Mouse (Mus musculus): ENCODE results near the gene Mrpl4. TPM values are rescaled to one million over a fixed set of nuclear protein-coding genes. Genes with fewer than 3 reads are reported as not detected.

Gene Mrpl4
- polyA plus RNA-seq, 1 experiment from 2014 or later = 114 TPM

DNA sequence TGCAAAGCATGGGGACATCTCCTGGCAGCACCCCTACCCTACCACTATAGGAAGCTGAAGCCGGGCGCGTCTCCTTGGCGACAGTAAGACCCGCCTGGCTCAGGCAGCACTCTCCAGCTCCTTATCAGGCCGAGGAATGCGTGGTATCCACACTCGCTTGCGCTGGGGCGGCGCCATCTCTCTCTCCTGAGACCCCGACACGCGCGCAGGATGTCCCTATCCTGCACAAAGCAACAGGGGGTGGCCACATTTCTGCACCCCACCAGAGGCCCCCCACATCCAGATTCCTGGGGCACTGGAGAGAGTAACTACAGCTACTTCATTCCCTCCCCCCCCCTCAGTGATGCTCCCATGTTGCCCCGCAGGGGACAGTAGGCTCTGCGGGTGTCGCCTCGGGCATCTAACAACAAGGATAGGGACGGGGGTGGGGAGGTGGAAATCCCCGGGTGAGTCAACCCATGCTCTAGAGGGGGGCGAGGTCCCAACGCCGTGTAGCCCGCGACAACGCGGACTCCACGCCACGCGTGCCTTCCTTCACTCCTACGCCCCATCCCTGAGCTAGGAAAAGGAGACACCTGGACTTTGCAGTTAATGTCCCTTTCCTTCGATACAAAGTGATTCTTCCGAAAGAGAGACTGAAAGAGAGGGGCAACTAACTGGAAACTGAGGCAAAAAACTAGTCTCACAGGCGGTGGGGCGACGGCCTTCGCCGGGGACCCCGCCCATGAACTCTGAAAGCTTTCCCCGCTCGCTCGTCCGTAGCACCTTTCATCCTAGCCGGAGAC is 26.9 kb upstream of the Mrpl4 start:
- Histone ChIP-seq H3K27ac (replicated peaks) (peak overlapping the region; percentile 80), H3K4me2 (peak overlapping the region; percentile 99), H3K36me3 (no peaks in the 10 kb centered on the region), H3K4me1 (peaks cover 46% of the 10 kb centered on the region), H3K4me3 (replicated peaks) (peak overlapping the region; percentile 80), H3K9me3 (replicated peaks) (no peaks in the 10 kb centered on the region), H3K9ac (replicated peaks) (peak overlapping the region; percentile 85), H3K27me3 (replicated peaks) (no peaks in the 10 kb centered on the region)
- under 1% methylated on average over 45 of the region's 45 CpGs for WGBS
- ATAC-seq (ENCODE audit: low FRiP score) = peak; percentile 37

DNA sequence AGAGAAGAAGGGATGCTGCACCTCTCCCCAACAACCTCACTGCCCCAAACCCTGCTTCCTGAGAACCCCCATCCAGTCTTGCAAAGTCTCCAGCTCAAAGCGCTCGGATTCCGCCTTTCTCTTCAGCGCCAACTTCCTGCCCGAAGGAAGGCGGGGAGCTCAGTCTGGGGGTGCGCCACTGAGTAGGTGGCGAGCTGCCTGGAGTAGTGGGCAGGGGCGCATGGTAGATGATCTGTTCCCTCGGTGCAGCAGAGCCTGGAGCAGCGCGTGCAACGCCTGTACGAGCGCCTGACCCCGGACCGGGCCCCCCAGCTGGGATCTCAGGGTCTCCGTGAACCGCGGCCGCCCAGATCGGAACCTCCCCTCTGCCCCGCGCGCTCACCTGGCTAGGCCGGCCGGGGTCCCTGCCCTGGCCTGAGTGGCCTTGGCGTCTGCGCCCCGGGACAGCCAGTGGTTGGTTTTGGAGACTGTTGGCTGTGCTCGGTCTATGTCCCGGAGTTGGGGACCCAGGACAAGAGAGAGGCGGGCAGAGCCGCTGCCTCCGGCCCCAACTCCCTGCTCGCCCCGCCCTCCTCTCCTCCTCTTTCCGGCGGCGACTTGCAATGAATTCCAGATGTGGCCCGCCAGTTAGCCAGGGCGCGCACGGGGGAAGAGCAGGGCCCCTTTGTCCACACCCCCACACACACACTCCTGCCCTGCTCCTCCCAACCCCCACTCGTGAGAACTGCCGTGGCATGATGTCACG is 26.1 kb upstream of the Mrpl4 start, which contains the start of gene S1pr2:
S1pr2 (minus strand) TSS at position 566 of the 745 bp plus-strand sequence.
- Histone ChIP-seq H3K36me3 (no peaks in the 10 kb centered on the region), H3K27me3 (replicated peaks) (no peaks in the 10 kb centered on the region), H3K9me3 (replicated peaks) (no peaks in the 10 kb centered on the region), H3K27ac (replicated peaks) (peak within 1 kb of the TSS; percentile 80), H3K4me2 (peak within 1 kb of the TSS; percentile 99), H3K9ac (replicated peaks) (peak within 1 kb of the TSS; percentile 85), H3K4me1 (peaks cover 46% of the 10 kb centered on the region), H3K4me3 (replicated peaks) (peak within 1 kb of the TSS; percentile 80)
- WGBS = under 1% methylated on average over 42 of the region's 47 CpGs
- ATAC-seq (ENCODE audit: low FRiP score) = peak; percentile 65

DNA sequence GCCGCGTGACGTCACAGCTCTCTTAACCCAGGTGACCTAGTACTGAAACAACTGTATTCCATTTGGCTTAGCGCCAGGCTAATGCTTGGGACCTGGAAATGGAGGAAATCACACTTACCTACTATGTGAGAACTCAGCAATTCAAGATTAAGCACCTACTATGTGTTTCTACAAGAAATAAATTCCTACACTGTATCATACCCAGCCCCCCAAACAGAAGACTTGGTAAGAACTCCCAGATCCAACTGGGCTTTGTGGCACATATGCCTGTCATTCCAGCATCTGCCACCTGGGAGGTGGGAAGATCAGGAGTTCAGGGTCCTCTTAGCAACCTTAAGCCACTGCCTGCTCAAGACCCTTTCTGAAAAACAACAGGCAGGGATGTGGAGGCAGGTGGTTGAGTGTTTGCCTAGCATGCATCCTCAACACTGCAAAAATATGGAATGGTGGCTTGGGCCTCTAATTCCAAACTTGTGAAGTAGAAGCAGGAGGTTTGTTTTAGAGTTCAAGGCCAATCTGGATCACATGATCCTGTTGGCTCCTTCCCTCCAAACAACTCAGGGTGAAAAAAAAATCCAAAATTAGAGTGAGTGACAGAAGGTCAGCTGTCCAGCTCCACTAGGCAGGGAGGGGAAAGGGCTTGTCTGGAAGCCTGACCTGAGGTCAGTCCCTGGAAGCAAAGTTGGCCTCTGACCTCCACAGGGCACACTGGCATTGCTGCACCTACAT is 25.4 kb upstream of the Mrpl4 start:
- Histone ChIP-seq H3K36me3 (no peaks in the 10 kb centered on the region), H3K27me3 (replicated peaks) (no peaks in the 10 kb centered on the region), H3K4me1 (peaks cover 40% of the 10 kb centered on the region), H3K9me3 (replicated peaks) (no peaks in the 10 kb centered on the region), H3K27ac (replicated peaks) (peak overlapping the region; percentile 80; the same call in 1 of the 2 replicates), H3K4me2 (peak overlapping the region; percentile 99), H3K4me3 (replicated peaks) (peak overlapping the region; percentile 80), H3K9ac (replicated peaks) (peak overlapping the region; percentile 85)
- WGBS = 4% methylated on average over 4 of the region's 4 CpGs
- 0 out of 2 replicates have a peak, but pooled peaks have one; percentile 16 for ATAC-seq (ENCODE audit: low FRiP score)

DNA sequence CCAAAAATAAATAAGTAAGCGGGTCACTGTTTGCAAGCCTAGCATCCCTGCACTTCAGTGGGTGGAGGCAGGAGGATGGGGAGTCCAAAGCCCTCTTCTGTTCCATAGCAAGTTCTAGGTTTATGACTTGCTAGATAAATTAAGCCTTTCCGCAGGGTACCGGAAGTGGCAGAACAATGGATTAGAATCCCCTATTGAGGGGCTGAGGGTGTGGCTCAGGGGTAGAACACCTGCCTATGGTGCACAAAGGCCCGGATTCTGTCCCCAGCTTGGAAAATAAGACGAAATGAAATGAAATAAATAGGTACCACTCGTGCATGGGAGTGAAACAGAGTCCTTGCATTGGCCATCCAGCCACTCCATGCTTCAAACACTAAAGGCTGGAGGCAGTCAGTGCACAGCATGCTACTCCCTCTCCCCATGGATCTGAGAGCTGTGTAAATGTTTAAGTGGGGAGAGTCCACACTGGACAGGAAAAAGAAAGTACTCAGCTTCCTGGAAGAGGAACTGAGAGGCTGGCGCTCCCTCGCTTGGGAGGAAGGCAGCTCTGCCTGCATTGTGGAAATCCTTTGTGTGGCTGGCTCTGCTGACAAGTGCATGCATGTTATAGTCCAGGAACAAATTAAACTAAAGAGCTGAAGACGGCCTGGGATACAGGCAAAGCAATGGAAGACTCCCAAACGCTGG is 24.0 kb upstream of the Mrpl4 start:
- no peak for ATAC-seq (ENCODE audit: low FRiP score)
- H3K9ac ChIP-seq (replicated peaks) = no peak overlapping the region
- no peak overlapping the region for H3K4me3 ChIP-seq (replicated peaks)
- peaks cover 25% of the 10 kb centered on the region for H3K4me1 ChIP-seq
- H3K4me2 ChIP-seq = no peak overlapping the region
- H3K27ac ChIP-seq (replicated peaks) = no peak overlapping the region; the same call in 1 of the 2 replicates
- 56% methylated on average over 10 of the region's 10 CpGs for WGBS
- no peaks in the 10 kb centered on the region for H3K36me3 ChIP-seq
- no peaks in the 10 kb centered on the region for H3K9me3 ChIP-seq (replicated peaks)
- no peaks in the 10 kb centered on the region for H3K27me3 ChIP-seq (replicated peaks)

DNA sequence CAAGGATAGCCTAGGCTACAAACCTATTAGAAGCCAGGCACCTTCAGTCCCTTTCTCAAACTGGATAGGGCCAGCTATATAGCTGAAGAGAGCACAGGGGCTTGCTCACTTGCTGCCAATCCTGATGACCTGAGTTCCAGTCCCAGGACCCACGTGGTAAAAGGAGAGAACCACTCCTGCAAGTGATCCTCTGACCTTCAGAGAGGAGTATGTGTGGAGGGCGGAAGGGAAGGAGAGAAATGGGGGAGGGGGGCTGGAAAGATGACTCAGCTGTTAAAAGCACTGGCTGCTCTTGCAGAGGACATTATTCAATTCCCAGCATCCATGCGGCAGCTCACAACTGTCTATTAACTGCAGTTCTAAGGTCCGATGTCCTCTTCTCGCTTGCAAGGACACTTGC is 23.4 kb upstream of the Mrpl4 start:
- no peak for ATAC-seq (ENCODE audit: low FRiP score)
- Histone ChIP-seq H3K4me3 (replicated peaks) (no peak overlapping the region), H3K27ac (replicated peaks) (no peak overlapping the region), H3K9ac (replicated peaks) (no peak overlapping the region), H3K4me2 (no peak overlapping the region), H3K4me1 (peaks cover 20% of the 10 kb centered on the region), H3K36me3 (no peaks in the 10 kb centered on the region), H3K9me3 (replicated peaks) (no peaks in the 10 kb centered on the region), H3K27me3 (replicated peaks) (no peaks in the 10 kb centered on the region)
- WGBS = 65% methylated on average over 5 of the region's 5 CpGs

DNA sequence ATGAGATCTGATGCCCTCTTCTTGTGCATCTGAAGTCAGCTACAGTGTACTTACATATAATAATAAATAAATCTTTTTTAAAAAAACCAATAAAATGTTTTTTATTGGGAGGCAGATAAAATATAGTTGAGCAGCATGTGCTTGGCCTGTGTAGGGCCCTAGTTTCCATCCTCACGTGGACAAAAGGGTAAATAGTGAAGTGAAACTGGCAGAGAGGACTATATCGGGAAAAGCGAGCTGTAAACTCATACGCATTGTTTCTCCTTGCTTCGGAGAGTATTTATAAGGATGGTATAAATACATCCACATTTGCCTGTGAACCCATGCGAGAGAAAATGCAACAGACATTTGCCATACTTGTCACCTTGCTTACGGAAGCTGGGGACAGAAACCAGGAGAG is 22.8 kb upstream of the Mrpl4 start:
- H3K27ac ChIP-seq (replicated peaks) = no peak overlapping the region
- no peaks in the 10 kb centered on the region for H3K27me3 ChIP-seq (replicated peaks)
- WGBS = 85% methylated on average over 7 of the region's 7 CpGs
- H3K9ac ChIP-seq (replicated peaks) = no peak overlapping the region
- no peak for ATAC-seq (ENCODE audit: low FRiP score)
- H3K4me1 ChIP-seq = peaks cover 18% of the 10 kb centered on the region
- H3K4me2 ChIP-seq = no peak overlapping the region
- H3K9me3 ChIP-seq (replicated peaks) = no peaks in the 10 kb centered on the region
- H3K36me3 ChIP-seq = no peaks in the 10 kb centered on the region
- H3K4me3 ChIP-seq (replicated peaks) = no peak overlapping the region

DNA sequence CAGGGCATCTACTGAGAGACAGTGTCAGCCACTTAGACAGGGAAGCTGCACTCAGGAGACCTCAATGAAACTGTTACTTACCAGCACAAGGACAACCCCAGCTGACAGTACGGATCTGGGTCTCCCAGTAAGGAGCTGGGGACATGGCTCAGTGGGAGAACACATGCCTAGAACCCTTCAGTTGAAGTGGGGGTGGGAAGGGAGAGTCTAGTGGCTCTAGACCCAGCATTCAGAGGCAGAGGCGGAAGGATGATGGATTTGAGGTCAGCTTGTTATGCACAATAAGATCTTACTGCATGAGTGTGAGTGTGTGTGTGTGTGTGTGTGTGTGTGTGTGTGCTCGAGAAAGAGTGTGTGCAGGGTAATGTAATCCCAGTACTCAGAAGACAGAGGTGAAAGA is 20.4 kb upstream of the Mrpl4 start:
- no peaks in the 10 kb centered on the region for H3K36me3 ChIP-seq
- H3K4me3 ChIP-seq (replicated peaks) = no peak overlapping the region
- H3K4me2 ChIP-seq = no peak overlapping the region
- 68% methylated on average over 3 of the region's 3 CpGs for WGBS
- H3K9ac ChIP-seq (replicated peaks) = no peak overlapping the region
- H3K4me1 ChIP-seq = no peaks in the 10 kb centered on the region
- no peaks in the 10 kb centered on the region for H3K9me3 ChIP-seq (replicated peaks)
- no peaks in the 10 kb centered on the region for H3K27me3 ChIP-seq (replicated peaks)
- H3K27ac ChIP-seq (replicated peaks) = no peak overlapping the region
- no peak for ATAC-seq (ENCODE audit: low FRiP score)

DNA sequence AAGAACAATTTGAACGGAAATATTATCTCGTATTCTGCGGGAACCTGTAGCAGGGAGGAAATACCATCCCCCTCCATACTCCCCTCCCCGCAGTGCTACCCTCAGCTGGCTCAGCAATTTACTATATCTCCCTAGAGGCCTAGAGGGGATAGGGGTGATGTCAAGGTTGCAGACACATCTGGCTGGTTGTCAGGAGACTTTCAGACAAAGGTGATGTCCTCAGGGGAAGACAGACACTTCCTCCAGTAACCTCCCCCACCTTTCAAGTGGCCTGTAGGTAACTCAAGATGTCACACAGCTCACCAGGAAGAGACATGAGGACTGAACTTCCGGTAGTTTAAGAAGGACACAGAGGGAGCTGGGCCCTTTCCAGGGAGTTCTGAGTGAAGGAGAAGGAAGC is 19.4 kb upstream of the Mrpl4 start:
- no peaks in the 10 kb centered on the region for H3K36me3 ChIP-seq
- no peak overlapping the region for H3K9ac ChIP-seq (replicated peaks)
- no peaks in the 10 kb centered on the region for H3K4me1 ChIP-seq
- H3K4me2 ChIP-seq = no peak overlapping the region
- no peak overlapping the region for H3K4me3 ChIP-seq (replicated peaks)
- no peaks in the 10 kb centered on the region for H3K27me3 ChIP-seq (replicated peaks)
- 75% methylated on average over 5 of the region's 5 CpGs for WGBS
- no peak overlapping the region for H3K27ac ChIP-seq (replicated peaks)
- H3K9me3 ChIP-seq (replicated peaks) = no peaks in the 10 kb centered on the region
- ATAC-seq (ENCODE audit: low FRiP score) = no peak

DNA sequence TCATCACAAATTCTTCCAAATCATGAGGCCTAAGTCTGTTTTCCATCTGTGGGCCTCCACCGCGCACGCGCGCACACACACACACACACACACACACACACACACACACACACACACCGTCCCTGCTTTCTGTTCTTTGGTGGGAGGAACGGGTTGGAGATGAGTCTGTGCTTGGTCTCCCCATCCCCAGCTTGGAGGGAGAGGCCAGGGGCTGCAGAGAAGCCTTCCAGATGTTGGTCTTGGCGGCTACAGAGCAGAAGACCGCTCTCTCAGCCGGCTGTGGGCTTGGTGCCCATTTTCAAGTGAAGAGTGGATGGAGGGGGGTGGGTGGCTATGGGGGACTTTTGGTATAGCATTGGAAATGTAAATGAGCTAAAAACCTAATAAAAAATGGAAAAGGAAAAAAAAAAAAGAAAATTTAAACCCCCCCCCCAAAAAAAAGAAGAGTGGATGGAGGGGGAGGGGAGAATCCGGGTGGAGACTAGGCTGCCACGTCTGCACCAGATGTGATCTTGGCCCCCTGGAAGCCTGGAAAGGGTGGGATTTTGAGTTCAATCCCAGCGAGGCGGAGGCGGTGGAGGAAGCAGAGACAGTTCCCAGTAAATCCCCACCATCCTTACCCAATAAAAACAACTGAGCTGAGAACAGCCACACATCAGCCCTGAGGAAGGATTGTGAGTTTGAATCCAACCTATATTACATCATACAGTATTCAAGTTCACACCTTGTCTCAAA is 15.4 kb upstream of the Mrpl4 start:
- Histone ChIP-seq H3K27ac (replicated peaks) (no peak overlapping the region), H3K9ac (replicated peaks) (no peak overlapping the region), H3K36me3 (no peaks in the 10 kb centered on the region), H3K4me2 (no peak overlapping the region), H3K9me3 (replicated peaks) (no peaks in the 10 kb centered on the region), H3K27me3 (replicated peaks) (no peaks in the 10 kb centered on the region), H3K4me1 (0 out of 2 replicates have a peak, but pooled peaks cover 6% of the 10 kb centered on the region), H3K4me3 (replicated peaks) (no peak overlapping the region)
- ATAC-seq (ENCODE audit: low FRiP score) = no peak
- whole genome bisulfite sequencing = 67% methylated on average over 15 of the region's 15 CpGs

DNA sequence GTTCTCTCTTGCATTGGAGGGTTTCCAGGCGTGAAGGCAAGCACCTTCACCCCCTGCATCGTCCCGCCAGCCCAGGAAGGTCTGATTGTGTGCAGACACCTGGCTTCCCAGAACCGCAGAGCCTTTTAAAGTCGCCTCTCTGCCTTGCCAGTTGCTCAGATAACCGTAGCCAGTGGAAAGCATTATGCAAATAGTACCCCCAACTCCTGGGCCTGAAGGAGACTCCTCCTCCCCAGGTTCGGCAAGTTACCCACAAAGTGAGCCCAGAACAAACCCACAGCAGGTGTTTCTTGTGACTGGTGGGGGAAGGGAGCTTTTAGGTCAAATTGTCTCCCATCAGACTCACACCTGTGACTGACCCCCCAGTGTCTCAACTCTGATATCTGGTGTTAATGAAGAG is 14.6 kb upstream of the Mrpl4 start:
- Histone ChIP-seq H3K36me3 (no peaks in the 10 kb centered on the region), H3K27me3 (replicated peaks) (no peaks in the 10 kb centered on the region), H3K4me2 (no peak overlapping the region), H3K4me1 (0 out of 2 replicates have a peak, but pooled peaks cover 6% of the 10 kb centered on the region), H3K9me3 (replicated peaks) (no peaks in the 10 kb centered on the region), H3K4me3 (replicated peaks) (no peak overlapping the region), H3K9ac (replicated peaks) (no peak overlapping the region), H3K27ac (replicated peaks) (no peak overlapping the region)
- ATAC-seq (ENCODE audit: low FRiP score) = no peak
- 27% methylated on average over 7 of the region's 7 CpGs for WGBS

Data from neural tube, embryonic 15.5 days (tissue).